Mouse (Mus musculus) layer of hippocampus, postnatal 10 days (tissue): ENCODE measurements at regions not wholly inside any gene's neighbourhood (a gene's known extent, or its start where the extent isn't known, plus 50 kb on each side); places are given as distances from the start of the nearest gene placed in this dataset.

Experiments
- DNase-seq, 2 experiments: peaks; one replicate each; pipeline ENCODE4 v3.0.0; 2021; ENCODE audit warnings: low spot score in 2 of 2

DNA sequence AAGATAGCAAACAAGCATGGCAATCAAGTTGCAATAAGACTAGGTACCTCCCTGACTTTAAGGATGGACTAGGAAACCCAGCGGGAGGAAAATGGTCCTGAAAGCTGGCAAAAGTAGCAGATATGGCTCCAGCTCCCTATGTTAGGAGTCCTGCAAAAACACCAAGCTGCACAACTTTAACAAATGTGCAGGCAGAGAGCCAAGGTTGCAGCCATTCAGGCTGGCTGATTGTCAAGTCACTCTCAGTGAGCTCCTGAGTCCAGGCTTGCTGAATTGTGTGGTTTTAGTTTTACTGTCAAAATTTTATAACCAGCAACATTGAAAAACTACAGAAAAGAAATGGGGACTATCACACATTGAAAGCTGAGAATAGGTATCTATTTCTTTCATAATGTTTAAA is 1122.8 kb upstream of the Slc10a2 start:
- no peak for DNase-seq

DNA sequence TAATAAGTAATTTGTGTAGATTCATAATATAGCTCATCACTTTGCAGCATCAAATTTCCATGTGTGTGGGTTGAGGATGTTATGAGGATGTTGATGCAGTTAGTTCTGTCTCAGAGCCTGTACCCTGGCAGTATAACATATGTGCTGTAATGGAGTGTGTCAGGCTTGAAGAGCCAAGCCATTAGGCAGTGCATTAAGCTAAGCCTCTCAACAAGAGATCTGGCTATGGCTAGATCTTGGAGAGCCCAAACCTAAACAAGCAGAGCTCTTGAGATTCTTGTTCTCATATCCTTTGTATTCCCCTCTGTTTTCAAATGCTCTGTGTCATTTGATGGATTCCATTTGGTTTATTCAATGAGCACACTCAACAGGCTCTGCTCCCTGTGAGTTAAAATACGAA is 1120.0 kb upstream of the Slc10a2 start:
- no peak for DNase-seq

DNA sequence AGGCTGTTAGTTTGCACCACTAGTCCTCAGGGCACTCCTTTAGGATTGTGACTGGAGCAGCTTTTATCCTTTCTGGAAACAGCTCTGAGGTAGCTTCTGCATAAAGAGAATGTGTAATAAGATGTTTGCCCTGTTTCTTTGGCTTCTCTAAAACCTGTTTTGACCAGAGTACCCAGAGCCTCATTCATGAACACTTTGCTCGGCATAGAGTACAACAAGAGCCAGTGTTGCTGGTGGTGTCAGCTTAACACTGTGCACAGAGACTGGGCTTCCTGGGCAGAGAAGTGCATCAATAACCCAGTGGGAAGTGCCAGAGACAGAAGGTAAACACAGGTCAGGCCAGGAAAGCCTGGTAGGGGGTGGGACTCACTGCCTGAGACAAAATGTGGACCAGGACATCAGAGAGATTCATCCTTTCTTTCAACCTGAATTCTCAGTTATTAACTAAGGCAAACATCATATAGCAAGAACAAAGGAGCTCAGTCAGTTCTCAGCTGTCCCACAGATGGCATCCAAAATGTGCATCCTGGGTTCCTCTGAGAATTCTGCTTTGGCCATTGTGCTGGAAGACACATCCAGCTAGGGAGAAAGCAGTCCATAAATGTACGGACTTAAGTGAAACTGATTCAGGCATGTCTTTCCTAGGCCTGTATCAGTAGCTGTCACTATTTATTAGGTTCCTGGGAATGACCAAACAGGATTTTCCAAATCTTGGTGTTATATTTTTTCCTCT is 1102.6 kb upstream of the Slc10a2 start:
- peak; percentile 9 to 24 for DNase-seq

DNA sequence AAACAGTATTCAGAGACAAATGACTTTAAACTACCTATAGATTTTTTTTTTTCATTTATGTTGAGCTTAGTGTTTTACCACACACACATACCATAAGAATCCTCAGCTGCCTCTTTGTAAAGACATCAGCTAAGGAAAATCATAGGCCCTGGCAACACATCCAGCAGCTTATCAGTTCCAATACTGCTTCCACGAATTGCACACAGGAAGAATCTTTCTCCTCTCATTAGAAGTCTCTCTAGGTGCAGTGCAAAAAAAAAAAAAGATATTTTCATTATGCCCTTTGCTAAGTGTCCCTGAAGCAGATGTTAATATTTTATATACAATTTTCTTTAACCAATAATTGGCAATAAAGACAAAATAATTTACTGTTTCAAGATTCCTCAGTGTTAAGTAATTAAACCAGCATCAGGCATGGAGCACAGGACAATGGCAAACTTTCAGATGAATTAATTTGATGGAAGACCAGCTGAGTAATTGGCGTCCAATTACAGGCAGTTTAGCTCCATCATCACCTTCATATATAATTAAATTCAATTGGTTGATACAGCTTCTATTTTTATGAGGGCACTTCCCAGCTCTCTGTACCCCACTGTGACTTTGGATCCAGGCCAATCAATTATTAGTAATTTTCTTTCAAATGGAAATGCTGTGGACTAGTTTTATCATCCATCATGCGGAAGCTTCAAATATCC is 1099.0 kb upstream of the Slc10a2 start:
- no peak for DNase-seq

DNA sequence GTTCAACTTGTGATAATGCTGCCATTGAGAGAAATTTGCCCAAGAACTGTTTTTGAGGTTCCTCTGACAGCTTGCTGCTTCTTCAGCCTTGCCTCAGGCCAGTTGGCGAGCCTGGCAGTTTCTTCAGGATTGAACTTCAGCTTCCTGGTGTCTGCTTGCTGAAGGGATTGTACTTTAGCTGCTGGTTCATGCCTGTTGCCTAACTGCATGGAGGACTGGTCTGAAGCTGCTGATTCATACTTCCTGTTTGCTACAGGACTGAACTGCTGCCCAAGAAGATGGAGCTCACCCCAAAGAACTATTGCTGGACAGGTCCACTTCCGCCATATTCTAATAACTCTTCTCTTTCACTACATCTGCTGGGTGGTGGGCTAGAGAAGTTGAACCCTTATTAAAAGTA is 1086.3 kb upstream of the Slc10a2 start:
- no peak for DNase-seq

DNA sequence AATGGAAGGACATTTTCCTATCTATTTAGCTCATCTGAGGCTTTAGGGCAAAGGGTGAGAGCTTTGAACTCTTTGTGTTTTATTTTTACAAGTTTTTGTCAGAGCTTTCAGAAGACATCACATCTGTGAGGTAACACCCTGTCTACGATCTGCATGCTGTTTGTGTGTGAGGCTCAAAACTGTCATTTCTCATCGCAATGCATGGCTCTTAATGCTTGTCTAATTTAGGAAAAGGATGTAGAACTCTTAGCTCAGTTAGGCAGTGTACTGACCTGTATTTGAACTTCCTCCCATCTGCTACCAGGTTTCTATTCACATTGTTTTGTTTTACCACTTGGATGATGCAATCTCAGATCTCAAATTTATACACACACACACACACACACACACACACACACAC is 1083.3 kb upstream of the Slc10a2 start:
- DNase-seq = no peak

DNA sequence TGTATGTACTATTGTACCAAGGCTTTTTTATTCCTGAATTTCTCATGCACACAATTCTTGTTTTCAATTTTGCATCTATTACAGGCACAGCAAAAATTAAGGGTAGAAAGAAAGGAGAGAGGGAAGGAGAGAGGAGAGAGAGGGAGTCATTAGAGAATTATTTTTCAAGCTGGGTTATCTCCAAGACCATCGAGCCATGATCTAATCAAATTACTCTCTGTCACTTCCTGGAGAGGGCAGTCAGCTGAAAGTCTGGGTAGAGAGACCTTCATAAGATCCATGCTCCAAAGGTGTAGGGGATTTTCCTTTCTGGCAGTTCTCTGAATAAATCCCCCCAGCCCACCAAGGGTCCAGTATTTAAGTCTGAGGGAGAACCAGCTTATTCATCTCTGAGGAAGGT is 1081.4 kb upstream of the Slc10a2 start:
- no peak for DNase-seq

DNA sequence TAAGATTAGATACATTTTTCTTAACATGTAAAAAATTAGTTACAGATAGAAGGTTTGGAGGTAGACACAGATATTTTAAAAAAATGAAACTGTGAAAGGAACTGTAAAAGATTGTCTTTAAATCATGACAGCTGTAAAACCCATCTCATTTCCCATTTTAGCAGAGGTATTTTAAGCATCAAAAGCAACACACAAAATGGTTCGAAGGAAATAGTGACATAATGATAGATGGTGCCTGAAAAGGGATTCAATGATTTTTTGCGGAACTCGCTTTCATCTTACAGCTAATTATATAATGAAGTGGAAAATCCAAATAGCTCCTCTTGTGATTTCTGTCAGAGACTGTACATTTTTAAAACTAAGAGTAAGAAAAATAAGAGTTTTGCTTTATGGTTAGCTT is 1074.5 kb upstream of the Slc10a2 start:
- DNase-seq = no peak

DNA sequence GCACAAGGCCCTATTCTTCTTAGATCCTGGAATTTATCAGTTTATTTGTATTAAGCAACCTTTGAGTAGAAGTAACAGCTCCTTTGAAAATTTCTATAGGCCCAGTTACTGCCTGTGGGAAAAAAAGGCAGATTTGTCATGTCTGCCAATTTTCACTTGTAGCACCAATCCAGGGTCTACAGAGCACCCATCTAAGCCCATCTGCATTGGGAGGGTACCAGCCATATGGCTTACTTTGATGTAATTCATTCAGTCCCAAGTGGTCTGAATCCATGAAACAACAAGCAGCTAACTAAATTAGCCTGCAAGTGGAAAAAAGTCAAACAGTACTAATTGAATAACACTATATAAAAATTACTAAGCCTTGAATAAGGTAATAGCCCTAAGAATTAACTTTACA is 1061.3 kb upstream of the Slc10a2 start:
- DNase-seq = no peak

DNA sequence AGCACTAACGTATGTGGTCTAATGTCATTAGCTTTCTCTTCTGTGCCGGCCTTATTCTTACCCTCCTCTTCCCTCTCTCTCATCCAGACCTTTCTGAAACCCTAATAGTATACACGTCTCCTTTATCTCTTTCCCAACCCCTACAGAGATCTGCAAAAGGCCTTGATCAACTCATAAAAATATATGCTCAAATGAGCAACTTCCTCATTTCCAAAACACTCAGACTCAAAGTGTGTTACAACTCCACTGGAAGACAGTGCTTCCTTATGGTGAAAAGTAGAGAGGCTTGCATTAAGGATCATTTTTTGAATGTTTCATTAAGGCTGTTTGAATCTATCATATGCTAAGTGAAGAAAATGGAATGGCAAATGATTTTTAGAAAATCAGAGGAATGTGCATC is 1060.1 kb upstream of the Slc10a2 start:
- no peak for DNase-seq

DNA sequence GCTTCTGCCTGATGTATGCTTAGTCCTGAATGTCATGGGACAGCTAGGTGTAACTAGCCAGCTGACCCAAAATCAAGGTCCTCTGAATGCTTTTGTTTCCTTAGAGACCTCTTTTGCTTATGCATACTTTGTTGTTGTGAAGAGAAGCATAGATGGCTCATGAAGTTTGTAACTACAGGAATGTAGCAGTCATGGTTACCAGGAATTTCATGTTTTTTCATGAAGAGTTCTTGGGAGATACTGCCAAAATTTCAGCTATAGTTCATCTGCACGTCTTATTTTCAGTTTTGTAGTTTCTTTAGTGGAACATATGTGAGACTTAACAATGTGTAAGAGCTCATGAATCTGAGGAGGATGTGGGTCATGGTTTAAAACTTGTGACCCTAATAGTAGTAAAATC is 1059.6 kb upstream of the Slc10a2 start:
- DNase-seq = no peak

DNA sequence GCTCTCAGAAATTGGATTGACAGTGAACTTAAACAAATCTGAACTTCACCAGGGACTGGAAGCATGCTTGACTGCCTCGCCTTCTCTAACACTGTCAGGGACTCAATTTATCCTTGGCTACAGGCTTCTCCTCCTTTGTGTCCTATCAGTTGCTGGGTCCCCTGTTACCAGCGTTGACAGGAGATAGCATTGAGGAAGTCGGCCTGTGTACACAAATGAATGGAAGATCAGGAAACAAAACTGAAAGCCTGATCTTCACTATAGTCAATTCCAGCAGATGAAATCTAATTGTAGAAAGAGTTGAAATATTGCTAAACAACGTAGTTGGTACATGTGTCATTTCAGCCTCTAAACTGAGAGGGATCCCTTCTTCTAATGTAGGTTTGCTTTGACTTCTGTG is 1039.4 kb upstream of the Slc10a2 start:
- no peak for DNase-seq

DNA sequence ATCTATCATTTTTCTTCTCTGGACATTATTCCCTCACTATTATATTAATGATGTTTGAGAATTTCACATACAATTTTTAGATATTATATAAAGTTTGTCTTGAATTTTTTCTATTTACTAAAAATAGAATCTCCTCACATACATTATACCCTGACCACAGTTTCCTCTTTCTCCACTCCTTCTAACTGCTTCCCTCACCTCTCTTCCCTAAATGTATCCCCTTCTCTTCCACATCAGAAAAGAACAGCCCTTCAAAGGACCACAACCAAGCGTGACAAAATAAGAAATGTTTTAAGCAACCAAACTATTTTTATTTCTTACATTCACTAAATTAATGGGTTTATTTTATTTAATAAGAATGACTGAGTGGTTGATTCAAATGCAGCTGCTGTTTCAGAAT is 1034.9 kb upstream of the Slc10a2 start:
- DNase-seq = no peak

DNA sequence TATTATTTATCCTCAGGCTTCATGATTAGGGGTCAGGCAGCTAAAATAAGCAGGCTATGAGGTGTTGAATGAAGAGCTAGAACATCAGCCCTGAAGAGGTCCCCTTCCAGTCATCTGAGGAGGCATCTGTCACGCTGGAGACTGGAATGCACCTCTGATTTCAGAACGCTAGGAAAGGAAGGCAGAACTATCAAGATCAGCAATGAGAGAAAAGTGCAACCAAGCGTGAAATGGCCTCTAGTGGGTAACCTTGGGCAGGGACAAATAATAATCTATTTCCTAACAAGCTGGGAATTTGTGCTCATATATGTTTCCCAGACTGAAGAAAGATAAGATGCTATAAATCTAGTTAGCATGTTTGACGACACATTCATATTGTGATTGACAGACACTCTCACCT is 1034.0 kb upstream of the Slc10a2 start:
- no peak for DNase-seq

DNA sequence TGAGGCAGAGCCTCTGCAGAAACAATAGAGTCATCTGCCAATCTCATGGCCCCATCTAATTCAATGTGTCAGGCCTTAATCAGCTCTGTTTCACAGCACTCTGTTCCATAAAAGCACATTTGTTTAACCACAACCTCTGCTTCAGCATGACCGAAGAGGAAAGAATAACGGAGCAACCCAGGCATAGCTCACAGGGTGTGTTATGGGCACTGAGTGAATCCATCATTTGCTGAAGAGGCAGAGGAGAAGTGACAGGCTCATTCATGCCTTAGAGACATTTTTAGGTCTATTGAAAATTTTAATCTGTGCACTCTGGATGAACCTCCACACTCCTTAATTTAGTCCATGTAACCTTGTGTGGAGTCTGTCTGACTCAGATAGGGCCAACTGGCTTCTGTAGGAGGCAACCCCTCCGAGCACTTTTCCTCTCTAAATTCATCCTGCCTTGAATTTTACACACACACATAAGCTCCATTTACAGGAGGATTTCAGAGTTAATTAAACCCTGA is 1027.1 kb upstream of the Slc10a2 start:
- DNase-seq = no peak

DNA sequence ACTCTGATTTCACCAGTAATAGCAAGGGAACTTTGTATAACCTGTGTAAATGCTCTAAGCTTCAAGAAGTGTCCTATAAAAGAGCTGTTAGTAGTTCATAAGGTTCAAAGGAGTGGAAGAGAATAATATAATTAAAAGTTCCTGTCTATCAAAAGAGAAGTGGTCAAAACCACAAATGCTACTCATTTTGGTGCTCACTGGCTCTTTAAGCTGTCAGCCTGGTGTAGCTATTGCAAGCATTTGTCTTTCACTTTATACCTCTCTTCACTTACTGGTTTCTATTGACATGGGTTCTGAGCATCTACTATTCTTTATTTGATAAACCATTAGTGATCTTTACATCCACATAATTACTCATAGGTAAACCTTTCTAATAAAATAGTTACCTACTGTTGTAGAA is 1020.1 kb upstream of the Slc10a2 start:
- DNase-seq = no peak

DNA sequence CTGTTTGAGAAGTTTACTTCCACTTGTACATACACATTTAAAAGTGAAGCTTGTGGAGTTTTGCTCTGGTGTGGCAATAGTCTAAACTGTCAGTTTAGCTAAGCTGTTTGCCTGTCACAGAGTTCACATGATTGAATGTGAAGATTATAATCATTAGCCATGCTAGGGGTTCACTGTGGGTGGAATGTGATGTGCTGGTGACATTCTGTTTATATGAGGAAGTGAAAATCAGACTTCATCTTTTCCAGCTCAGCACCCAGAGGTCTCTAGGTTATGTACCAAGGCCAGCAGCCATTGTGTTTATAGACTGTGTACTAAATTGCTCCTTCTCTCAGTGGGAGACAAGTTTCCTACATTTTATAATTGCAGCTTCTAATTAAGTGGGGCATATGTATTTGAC is 1014.4 kb upstream of the Slc10a2 start:
- no peak for DNase-seq

DNA sequence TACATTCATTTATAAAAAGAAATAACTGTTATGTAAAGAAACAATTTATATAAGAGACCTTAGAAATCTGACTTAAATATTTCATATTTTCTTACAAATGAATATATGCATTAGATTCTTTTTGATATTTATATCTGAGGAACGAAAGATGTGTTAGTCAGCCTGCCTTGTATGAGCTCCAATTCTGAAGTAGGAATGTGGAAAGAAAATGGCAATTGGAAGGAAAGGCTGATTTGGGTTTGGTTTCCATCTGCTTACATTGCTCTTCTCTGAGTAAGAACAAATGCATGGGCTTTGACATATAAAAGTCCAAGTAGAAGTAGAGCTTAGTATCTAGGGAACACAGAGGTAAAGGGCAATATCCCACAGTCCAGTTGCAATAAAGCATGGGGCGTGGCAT is 1006.2 kb upstream of the Slc10a2 start:
- DNase-seq = no peak

DNA sequence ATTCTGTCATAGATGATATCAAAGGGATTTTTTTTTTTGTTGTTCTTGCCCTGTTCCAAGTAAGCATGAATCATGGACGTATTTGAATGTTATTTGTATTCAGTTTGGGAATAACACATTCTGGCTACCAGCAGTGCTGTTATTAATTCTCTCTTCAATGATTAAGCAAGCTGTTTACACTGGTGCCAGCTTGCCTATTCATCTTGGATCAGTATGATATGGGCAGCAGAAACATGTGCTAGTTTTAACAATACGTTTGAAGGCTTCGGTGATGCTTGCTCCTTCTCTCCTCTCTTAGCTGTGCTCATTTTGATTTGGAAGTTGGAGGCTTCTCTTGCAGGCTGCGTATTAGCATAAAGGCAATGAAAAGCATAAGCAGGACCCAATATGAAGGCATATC is 984.9 kb upstream of the Slc10a2 start:
- peak; percentile 2 to 10 for DNase-seq

DNA sequence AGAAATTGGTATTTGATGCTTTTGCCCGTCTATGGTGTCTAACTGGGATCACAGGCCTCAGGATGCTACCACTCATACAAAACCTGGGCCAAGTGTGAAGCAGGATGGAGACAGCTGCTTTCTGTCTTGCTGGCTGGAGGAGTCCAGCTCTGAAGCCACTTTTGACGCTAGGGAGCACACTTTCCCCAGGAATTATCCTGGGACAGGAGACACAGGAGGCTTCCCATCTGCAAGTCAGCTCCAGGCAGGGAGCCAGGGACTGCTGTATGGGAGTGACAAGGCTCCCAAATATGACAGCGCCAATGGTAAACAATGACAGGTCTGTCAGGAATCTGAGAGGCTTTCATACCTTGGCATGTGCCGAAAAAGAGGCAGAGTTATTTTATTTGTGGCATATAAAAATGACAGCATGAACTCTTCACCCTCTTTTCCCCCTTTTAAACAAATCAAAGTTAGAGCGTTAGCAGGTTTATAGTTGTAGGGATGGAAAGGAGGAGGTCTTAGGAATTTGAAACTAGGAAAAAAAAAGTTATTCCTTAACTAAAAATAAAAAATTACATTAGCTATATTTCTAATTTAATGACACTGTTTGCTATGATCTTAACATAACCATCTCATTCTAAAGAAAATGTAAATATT is 938.9 kb upstream of the Slc10a2 start:
- peak; percentile 54 to 76 for DNase-seq

DNA sequence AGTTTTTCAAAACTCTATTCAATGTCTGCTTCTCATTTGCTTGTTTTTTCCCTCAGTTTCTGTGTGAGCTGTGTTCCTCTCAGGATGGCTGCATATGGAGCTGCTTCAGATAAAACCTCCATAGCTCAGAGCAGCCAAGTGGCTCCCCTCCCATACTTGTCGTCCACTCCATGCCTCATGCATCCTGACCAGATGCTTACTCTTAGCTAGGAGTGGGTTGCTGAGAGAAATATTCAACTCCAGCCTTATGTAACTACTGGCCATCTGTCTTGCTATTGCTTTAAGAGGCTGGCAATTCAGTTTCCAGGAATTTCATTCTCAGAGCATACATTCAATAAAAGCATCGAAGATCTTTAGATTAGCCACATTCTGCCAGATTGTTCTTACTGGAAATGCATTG is 907.1 kb upstream of the Slc10a2 start:
- no peak for DNase-seq

DNA sequence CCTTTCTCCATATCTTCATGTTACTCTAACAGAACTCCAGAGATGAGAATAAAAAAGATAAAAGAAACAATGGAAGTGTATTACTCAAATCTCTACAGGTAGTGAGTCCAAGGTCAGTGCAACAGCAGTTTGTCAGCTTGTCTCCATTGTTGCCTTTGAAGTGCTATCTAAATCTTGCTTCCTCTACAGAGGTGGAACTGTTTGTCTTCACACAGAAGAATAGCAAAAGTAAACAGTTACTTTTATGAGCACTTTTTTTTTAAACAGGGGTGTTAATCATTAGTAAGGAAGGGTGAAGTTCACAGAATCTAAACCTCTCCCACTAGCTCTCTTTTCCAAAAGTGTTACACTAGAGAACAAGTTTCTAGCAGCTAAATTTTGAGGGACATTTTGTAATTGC is 906.0 kb upstream of the Slc10a2 start:
- DNase-seq = no peak

DNA sequence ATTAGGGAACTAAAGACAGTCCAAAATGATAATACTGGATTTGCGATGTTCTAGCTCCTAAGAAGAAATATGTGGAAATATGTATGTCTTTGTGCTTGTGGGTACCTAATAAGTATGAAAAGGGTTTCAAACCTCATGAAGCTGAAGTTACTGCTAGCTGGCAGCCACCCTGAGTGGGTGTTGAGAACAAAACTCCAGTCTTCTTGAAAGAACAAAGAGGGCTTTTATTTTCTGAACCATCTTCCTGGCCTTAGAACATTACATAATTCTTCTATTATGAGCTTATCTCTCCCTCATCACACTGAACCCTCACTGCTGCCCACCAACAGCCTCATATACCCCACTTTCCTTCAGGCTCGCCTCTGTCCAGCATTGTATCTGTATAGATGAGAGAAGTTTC is 905.6 kb upstream of the Slc10a2 start:
- no peak for DNase-seq
